Mouse (Mus musculus) activated CD4-positive, CD25-positive, alpha-beta regulatory T cell (primary cell): Measurements from ENCODE around the gene Gm3594. TPM values are rescaled to one million over a fixed set of nuclear protein-coding genes. Genes with fewer than 3 reads are reported as not detected.

ENCODE experiments used
- polyA plus RNA-seq, 2 experiments: library from polyadenylated mRNA; unstranded; fragments of 100-300 nt; shearing (Covaris generic); gene quantifications; one replicate each; pipeline ENCODE4 v1.2.1; 2017

Gm3594 gene
- polyA plus RNA-seq: not detected

GRCm38 (mm10) chr14:6444511-6444910, at the start of gene Gm3594:
Gene Gm3594 (minus strand): TSS chr14:6444611.

GRCm38 (mm10) chr14:6412382-6412781, 32.0 kb downstream of the Gm3594 start, which contains the start of gene Gm3591:
Gene Gm3591 (minus strand): TSS chr14:6412482.

GRCm38 (mm10) chr14:6390219-6390618, 54.2 kb downstream of the Gm3594 start, which contains the start of gene Gm16440:
Gene Gm16440 (minus strand): TSS chr14:6390319.

Other genes starting within 250 kb of the Gm3594 start
- under 1 TPM in 1 of 2 experiments, not detected in 1; 0.11 TPM for gene Gm21560, start 225.3 kb downstream of the Gm3594 start, polyA plus RNA-seq
- gene Gm3411, start 157.4 kb downstream of the Gm3594 start, polyA plus RNA-seq: 1 to 10 TPM; 1.4 to 2.8 TPM
- gene Gm21103, start 139.8 kb downstream of the Gm3594 start, polyA plus RNA-seq: under 1 TPM in 1 of 2 experiments, not detected in 1; 0.34 TPM
- gene Gm3618, start 100.9 kb downstream of the Gm3594 start, polyA plus RNA-seq: not detected
- gene Gm16440, start 54.3 kb downstream of the Gm3594 start, polyA plus RNA-seq: not detected
- gene Gm3591, start 32.1 kb downstream of the Gm3594 start, polyA plus RNA-seq: 1 to 10 TPM in 1 of 2 experiments, under 1 TPM in 1; 0.24 to 1.6 TPM
- under 1 TPM in 1 of 2 experiments, not detected in 1; 0.31 TPM for gene Gm8356, start 92.7 kb upstream of the Gm3594 start, polyA plus RNA-seq
- gene Gm3629, start 146.0 kb upstream of the Gm3594 start, polyA plus RNA-seq: not detected
- not detected for gene Gm3460, start 177.8 kb upstream of the Gm3594 start, polyA plus RNA-seq
- gene Gm10251, start 239.6 kb upstream of the Gm3594 start, polyA plus RNA-seq: under 1 TPM in 1 of 2 experiments, not detected in 1; 0.27 TPM